Mouse (Mus musculus): Measurements from ENCODE around the gene Ndel1. TPM values are rescaled to one million over a fixed set of nuclear protein-coding genes. Genes with fewer than 3 reads are reported as not detected.

Gene Ndel1
- total and polyA plus RNA-seq, 3 experiments = 45.5 to 63.7 (median 60.4) TPM

GRCm38 (mm10) chr11:68798258-68798657 lies 73.4 kb downstream of the Ndel1 start:
- TF ChIP-seq CTCF (IDR thresholded peaks at IDR 0.05) (no peak), POLR2A (IDR thresholded peaks at IDR 0.05; ENCODE audit: insufficient read depth, low read depth, low read length) (no peak), EP300 (IDR thresholded peaks at IDR 0.05; ENCODE audit: insufficient read depth, low read depth, low read length) (no peak)
- no peaks in the 10 kb centered on the region for H3K79me2 ChIP-seq (replicated peaks; ENCODE audit: control insufficient read depth, insufficient read depth, low read length)
- intact Hi-C loops (cut with DNase I) = no loop called here
- no peaks in the 10 kb centered on the region for H3K36me3 ChIP-seq (ENCODE audit: control insufficient read depth, insufficient read depth, low read length)
- no peak overlapping the region for H3K4me3 ChIP-seq
- no peaks in the 10 kb centered on the region for H3K27me3 ChIP-seq (ENCODE audit: control insufficient read depth, insufficient read depth, low read length)
- no peak overlapping the region for H3K9ac ChIP-seq (ENCODE audit: low read depth, low read length)
- H3K27ac ChIP-seq = no peak overlapping the region
- no peaks in the 10 kb centered on the region for H3K4me1 ChIP-seq (ENCODE audit: control insufficient read depth, insufficient read depth, low read length)
- 93% methylated on average over 10 of the region's 10 CpGs for WGBS
- DNase-seq = no peak

GRCm38 (mm10) chr11:68791794-68792193 lies 79.9 kb downstream of the Ndel1 start:
- Histone ChIP-seq H3K36me3 (ENCODE audit: control insufficient read depth, insufficient read depth, low read length) (no peaks in the 10 kb centered on the region), H3K79me2 (replicated peaks; ENCODE audit: control insufficient read depth, insufficient read depth, low read length) (no peaks in the 10 kb centered on the region), H3K27me3 (ENCODE audit: control insufficient read depth, insufficient read depth, low read length) (no peaks in the 10 kb centered on the region), H3K4me3 (no peak overlapping the region), H3K27ac (no peak overlapping the region), H3K4me1 (ENCODE audit: control insufficient read depth, insufficient read depth, low read length) (no peaks in the 10 kb centered on the region), H3K9ac (ENCODE audit: low read depth, low read length) (no peak overlapping the region)
- DNase-seq = no peak
- 87% methylated on average over 9 of the region's 9 CpGs for WGBS
- intact Hi-C loops (cut with DNase I) = no loop called here
- TF ChIP-seq EP300 (IDR thresholded peaks at IDR 0.05; ENCODE audit: insufficient read depth, low read depth, low read length) (no peak), CTCF (IDR thresholded peaks at IDR 0.05) (no peak), POLR2A (IDR thresholded peaks at IDR 0.05; ENCODE audit: insufficient read depth, low read depth, low read length) (no peak)

- Histone ChIP-seq H3K79me2 (replicated peaks; ENCODE audit: control insufficient read depth, insufficient read depth, low read length) (no peaks in the 10 kb centered on the region), H3K4me3 (no peak overlapping the region), H3K9ac (ENCODE audit: low read depth, low read length) (no peak overlapping the region), H3K27me3 (ENCODE audit: control insufficient read depth, insufficient read depth, low read length) (no peaks in the 10 kb centered on the region), H3K36me3 (ENCODE audit: control insufficient read depth, insufficient read depth, low read length) (no peaks in the 10 kb centered on the region), H3K27ac (no peak overlapping the region), H3K4me1 (ENCODE audit: control insufficient read depth, insufficient read depth, low read length) (no peaks in the 10 kb centered on the region)
- no peak for DNase-seq
- no peak for TF ChIP-seq EP300 (IDR thresholded peaks at IDR 0.05; ENCODE audit: insufficient read depth, low read depth, low read length)
- TF ChIP-seq CTCF (IDR thresholded peaks at IDR 0.05) = no peak
- TF ChIP-seq POLR2A (IDR thresholded peaks at IDR 0.05; ENCODE audit: insufficient read depth, low read depth, low read length) = no peak
- intact Hi-C loops (cut with DNase I) = no loop called here
- 90% methylated on average over 10 of the region's 10 CpGs for WGBS
Observed at GRCm38 (mm10) chr11:68790720-68791119, 80.9 kb downstream of the Ndel1 start.

GRCm38 (mm10) chr11:68787222-68787621 lies 84.4 kb downstream of the Ndel1 start:
- H3K27me3 ChIP-seq (ENCODE audit: control insufficient read depth, insufficient read depth, low read length) = no peaks in the 10 kb centered on the region
- no peak overlapping the region for H3K27ac ChIP-seq
- H3K4me3 ChIP-seq = no peak overlapping the region
- H3K79me2 ChIP-seq (replicated peaks; ENCODE audit: control insufficient read depth, insufficient read depth, low read length) = no peaks in the 10 kb centered on the region
- no peaks in the 10 kb centered on the region for H3K4me1 ChIP-seq (ENCODE audit: control insufficient read depth, insufficient read depth, low read length)
- TF ChIP-seq POLR2A (IDR thresholded peaks at IDR 0.05; ENCODE audit: insufficient read depth, low read depth, low read length) (no peak), CTCF (IDR thresholded peaks at IDR 0.05) (no peak), EP300 (IDR thresholded peaks at IDR 0.05; ENCODE audit: insufficient read depth, low read depth, low read length) (no peak)
- H3K36me3 ChIP-seq (ENCODE audit: control insufficient read depth, insufficient read depth, low read length) = no peaks in the 10 kb centered on the region
- intact Hi-C loops (cut with DNase I) = no loop called here
- WGBS = 83% methylated on average over 9 of the region's 9 CpGs
- H3K9ac ChIP-seq (ENCODE audit: low read depth, low read length) = no peak overlapping the region
- DNase-seq = no peak

- H3K4me1 ChIP-seq (ENCODE audit: control insufficient read depth, insufficient read depth, low read length) = no peaks in the 10 kb centered on the region
- 81% methylated on average over 8 of the region's 8 CpGs for WGBS
Observed at GRCm38 (mm10) chr11:68785813-68786212, 85.8 kb downstream of the Ndel1 start.

GRCm38 (mm10) chr11:68782336-68782735 lies 89.3 kb downstream of the Ndel1 start:
- Histone ChIP-seq H3K9ac (ENCODE audit: low read depth, low read length) (no peak overlapping the region), H3K27ac (no peak overlapping the region), H3K4me1 (ENCODE audit: control insufficient read depth, insufficient read depth, low read length) (peaks cover 3% of the 10 kb centered on the region), H3K79me2 (replicated peaks; ENCODE audit: control insufficient read depth, insufficient read depth, low read length) (no peaks in the 10 kb centered on the region), H3K27me3 (ENCODE audit: control insufficient read depth, insufficient read depth, low read length) (no peaks in the 10 kb centered on the region), H3K4me3 (no peak overlapping the region), H3K36me3 (ENCODE audit: control insufficient read depth, insufficient read depth, low read length) (no peaks in the 10 kb centered on the region)
- no peak for DNase-seq
- TF ChIP-seq CTCF (IDR thresholded peaks at IDR 0.05) = no peak
- no peak for TF ChIP-seq POLR2A (IDR thresholded peaks at IDR 0.05; ENCODE audit: insufficient read depth, low read depth, low read length)
- no peak for TF ChIP-seq EP300 (IDR thresholded peaks at IDR 0.05; ENCODE audit: insufficient read depth, low read depth, low read length)
- intact Hi-C loops (cut with DNase I) = no loop called here
- WGBS = 79% methylated on average over 9 of the region's 9 CpGs

More at GRCm38 (mm10) chr11:68785813-68786212, 85.8 kb downstream of the Ndel1 start:
- Histone ChIP-seq H3K36me3 (ENCODE audit: control insufficient read depth, insufficient read depth, low read length) (no peaks in the 10 kb centered on the region), H3K9ac (ENCODE audit: low read depth, low read length) (no peak overlapping the region), H3K27me3 (ENCODE audit: control insufficient read depth, insufficient read depth, low read length) (no peaks in the 10 kb centered on the region), H3K4me3 (no peak overlapping the region), H3K79me2 (replicated peaks; ENCODE audit: control insufficient read depth, insufficient read depth, low read length) (no peaks in the 10 kb centered on the region), H3K27ac (no peak overlapping the region)
- no peak for DNase-seq
- intact Hi-C loops (cut with DNase I) = no loop called here
- TF ChIP-seq EP300 (IDR thresholded peaks at IDR 0.05; ENCODE audit: insufficient read depth, low read depth, low read length) = no peak
- no peak for TF ChIP-seq POLR2A (IDR thresholded peaks at IDR 0.05; ENCODE audit: insufficient read depth, low read depth, low read length)
- TF ChIP-seq CTCF (IDR thresholded peaks at IDR 0.05) = no peak

Data from heart, adult 2 months (tissue).